Mouse (Mus musculus) embryonic facial prominence, embryonic 14.5 days (tissue): ENCODE results near the gene Mab21l3. TPM values are rescaled to one million over a fixed set of nuclear protein-coding genes. Genes with fewer than 3 reads are reported as not detected.

Experiments used
- ATAC-seq: fragments of 200-750 bp; cut with Nextera tagmentation; 2 replicates; pipeline ENCODE4 v1.8.0; 2017; ENCODE audit warnings: low read depth, moderate number of reproducible peaks, moderate TSS enrichment
- DNase-seq: peaks from one replicate; pipeline ENCODE4 v3.0.0-alpha.2; 2015; ENCODE audit warnings: low spot score
- H3K27ac ChIP-seq: fragments of 300-500 bp; sonication (generic); replicated peaks from 2 replicates; pipeline ENCODE4 v1.5.1; 2014; ENCODE audit warnings: low read depth, mild to moderate bottlenecking, low read length, moderate library complexity
- H3K27me3 ChIP-seq: fragments of 300-500 bp; sonication (generic); replicated peaks from 2 replicates; pipeline ENCODE4 v1.6.1; 2014; ENCODE audit warnings: low read length; ENCODE audit not compliant: control insufficient read depth, insufficient read depth
- H3K36me3 ChIP-seq: fragments of 300-500 bp; sonication (generic); 2 replicates; pipeline ENCODE4 v1.6.1; 2014; ENCODE audit warnings: low read length, mixed read lengths; ENCODE audit not compliant: control insufficient read depth, insufficient read depth
- H3K4me1 ChIP-seq: fragments of 300-500 bp; sonication (generic); 2 replicates; pipeline ENCODE4 v1.6.1; 2014; ENCODE audit warnings: antibody characterized with exemption, low read length; ENCODE audit not compliant: control insufficient read depth, insufficient read depth
- H3K4me2 ChIP-seq: fragments of 300-500 bp; sonication (generic); 2 replicates; pipeline ENCODE4 v1.6.1; 2014; ENCODE audit warnings: low read depth, mild to moderate bottlenecking, low read length, moderate library complexity, mixed read lengths
- H3K4me3 ChIP-seq: fragments of 300-500 bp; sonication (generic); 2 replicates; pipeline ENCODE4 v1.5.1; 2014; ENCODE audit warnings: low read depth, mild to moderate bottlenecking, low read length
- H3K9ac ChIP-seq: fragments of 300-500 bp; sonication (generic); 2 replicates; pipeline ENCODE4 v1.6.1; 2014; ENCODE audit warnings: low read depth, mild to moderate bottlenecking, low read length, moderate library complexity, mixed read lengths
- H3K9me3 ChIP-seq: fragments of 300-500 bp; sonication (generic); 2 replicates; pipeline ENCODE4 v1.6.1; 2016; ENCODE audit warnings: low read length; ENCODE audit not compliant: control insufficient read depth
- WGBS: fragments of 180-500 bp; shearing (Covaris S2); extraction: QIAGEN DNeasy Blood & Tissue Kit; methylation state at CpG from one replicate; pipeline ENCODE4 v1.1.7; 2014; 5-methylcytosine and 5-hydroxymethylcytosine counted together
- polyA plus RNA-seq: library from polyadenylated mRNA; unstranded; fragments of >200 nt; fragmentation: Nextera tagmentation; extraction: Ambion mirVana; gene quantifications from 2 replicates; pipeline ENCODE4 v1.2.1, GENCODE M21; 2014

The Mab21l3 gene
- polyA plus RNA-seq, 1 experiment from 2014 or later = 0.68 TPM

DNA sequence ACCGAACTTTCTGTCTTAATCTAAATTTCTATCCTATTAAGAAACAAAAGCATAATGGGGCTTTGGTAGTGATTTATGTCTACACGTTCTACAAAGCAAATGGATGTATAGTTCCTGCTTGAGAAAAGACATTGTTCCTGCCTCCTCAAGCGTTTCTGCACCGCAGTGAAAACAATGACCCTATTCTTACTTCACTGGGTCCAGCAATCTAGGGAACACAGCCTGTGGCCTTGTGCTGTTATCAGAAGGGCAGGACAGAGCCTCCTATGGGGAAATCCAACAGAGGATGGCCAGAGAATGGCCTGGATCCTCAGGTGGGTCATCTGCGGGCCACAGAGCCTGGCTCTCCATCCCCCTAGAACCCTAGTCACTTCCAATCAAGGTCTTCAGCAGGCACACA lies 29.4 kb upstream of the Mab21l3 start:
- no peak overlapping the region for H3K27ac ChIP-seq
- H3K36me3 ChIP-seq = peaks cover 23% of the 10 kb centered on the region; the same call in 1 of the 2 replicates
- no peaks in the 10 kb centered on the region for H3K9me3 ChIP-seq
- DNase-seq (no peak), ATAC-seq (peak; percentile 55; the same call in 1 of the 2 replicates)
- H3K9ac ChIP-seq = no peak overlapping the region
- no peak overlapping the region for H3K4me3 ChIP-seq
- no peak overlapping the region for H3K4me2 ChIP-seq
- WGBS = 44% methylated on average over 5 of the region's 5 CpGs
- no peaks in the 10 kb centered on the region for H3K27me3 ChIP-seq
- no peaks in the 10 kb centered on the region for H3K4me1 ChIP-seq

DNA sequence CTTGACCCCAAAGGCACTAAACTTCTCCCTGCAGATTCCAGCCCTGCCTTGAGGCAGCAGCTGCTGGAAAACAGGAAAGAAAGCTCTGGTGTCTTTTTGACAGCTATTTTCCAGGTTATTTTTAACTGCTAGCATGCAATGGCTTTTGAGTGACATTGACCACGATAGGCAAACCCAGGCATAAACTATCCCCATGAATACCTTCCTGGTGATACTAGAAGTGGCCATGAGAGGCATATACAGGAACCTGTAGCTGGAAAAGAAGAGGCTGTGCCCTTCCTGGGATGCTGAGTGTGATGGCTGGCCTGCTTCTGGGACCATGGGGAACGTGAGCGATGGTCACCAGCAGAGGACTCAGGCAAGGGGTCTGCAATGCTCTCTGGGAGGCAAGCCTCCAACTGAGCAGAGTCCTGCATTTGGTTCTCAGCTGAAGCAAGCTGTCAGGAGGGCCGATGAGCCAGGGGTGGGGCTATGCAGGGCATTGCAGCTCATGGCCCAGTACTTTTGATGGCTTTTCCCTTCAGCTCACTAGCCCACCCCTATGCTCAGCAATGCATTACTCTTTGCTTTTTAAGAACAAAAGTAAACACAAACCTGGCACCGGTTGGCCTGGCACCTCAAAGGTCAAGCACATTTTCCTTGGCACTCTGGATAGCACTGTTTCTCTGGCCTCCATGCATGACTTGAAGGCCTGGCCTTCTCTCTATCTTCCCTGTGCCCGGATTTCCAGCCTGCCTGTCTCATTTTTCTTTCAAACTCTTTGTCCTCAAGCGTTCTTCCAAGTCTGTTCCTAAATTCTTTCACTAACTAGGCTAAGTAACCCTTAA lies 27.9 kb upstream of the Mab21l3 start:
- H3K9ac ChIP-seq = no peak overlapping the region
- ATAC-seq = no peak
- no peak overlapping the region for H3K4me3 ChIP-seq
- H3K27ac ChIP-seq = no peak overlapping the region
- H3K36me3 ChIP-seq = peaks cover 19% of the 10 kb centered on the region; the same call in 1 of the 2 replicates
- whole genome bisulfite sequencing = 68% methylated on average over 7 of the region's 7 CpGs
- no peak overlapping the region for H3K4me2 ChIP-seq
- no peaks in the 10 kb centered on the region for H3K9me3 ChIP-seq
- no peak for DNase-seq
- H3K27me3 ChIP-seq = no peaks in the 10 kb centered on the region
- no peaks in the 10 kb centered on the region for H3K4me1 ChIP-seq

DNA sequence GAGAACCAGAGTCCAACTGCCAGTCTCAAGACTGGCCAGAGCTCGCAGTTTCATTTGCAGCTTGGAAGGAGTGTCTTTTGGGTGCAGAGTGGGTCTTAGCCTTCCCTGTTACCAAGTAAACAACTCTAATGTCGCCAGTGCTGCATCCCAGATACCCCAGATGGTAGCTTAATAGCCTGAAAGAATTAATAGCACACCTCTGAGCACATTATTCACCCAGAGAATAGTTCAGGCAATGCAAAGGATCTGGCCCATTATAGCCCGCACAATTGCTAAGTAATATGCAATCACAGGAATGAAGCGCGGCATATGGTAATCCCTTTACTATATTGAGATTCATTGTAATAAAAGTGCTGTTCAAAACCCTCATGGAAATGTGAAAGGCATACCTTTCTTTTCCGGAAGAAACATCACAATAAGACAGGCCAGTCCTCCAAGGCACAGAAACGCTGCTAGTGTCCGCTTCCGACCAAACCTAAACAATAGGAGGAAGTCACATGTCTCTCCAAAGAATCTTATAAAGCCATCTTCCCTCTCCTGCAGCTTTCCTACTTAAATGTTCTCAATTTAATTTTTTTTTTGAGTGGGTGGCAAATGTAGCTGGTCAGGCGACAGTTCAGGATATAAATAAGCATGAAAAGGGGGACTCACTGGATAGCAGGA lies 26.6 kb upstream of the Mab21l3 start:
- H3K4me3 ChIP-seq = no peak overlapping the region
- ATAC-seq = no peak
- H3K36me3 ChIP-seq = peaks cover 19% of the 10 kb centered on the region; the same call in 1 of the 2 replicates
- no peak overlapping the region for H3K27ac ChIP-seq
- no peak overlapping the region for H3K9ac ChIP-seq
- H3K4me1 ChIP-seq = no peaks in the 10 kb centered on the region
- H3K4me2 ChIP-seq = no peak overlapping the region
- no peaks in the 10 kb centered on the region for H3K9me3 ChIP-seq
- DNase-seq = no peak
- WGBS = 76% methylated on average over 10 of the region's 10 CpGs
- H3K27me3 ChIP-seq = no peaks in the 10 kb centered on the region

DNA sequence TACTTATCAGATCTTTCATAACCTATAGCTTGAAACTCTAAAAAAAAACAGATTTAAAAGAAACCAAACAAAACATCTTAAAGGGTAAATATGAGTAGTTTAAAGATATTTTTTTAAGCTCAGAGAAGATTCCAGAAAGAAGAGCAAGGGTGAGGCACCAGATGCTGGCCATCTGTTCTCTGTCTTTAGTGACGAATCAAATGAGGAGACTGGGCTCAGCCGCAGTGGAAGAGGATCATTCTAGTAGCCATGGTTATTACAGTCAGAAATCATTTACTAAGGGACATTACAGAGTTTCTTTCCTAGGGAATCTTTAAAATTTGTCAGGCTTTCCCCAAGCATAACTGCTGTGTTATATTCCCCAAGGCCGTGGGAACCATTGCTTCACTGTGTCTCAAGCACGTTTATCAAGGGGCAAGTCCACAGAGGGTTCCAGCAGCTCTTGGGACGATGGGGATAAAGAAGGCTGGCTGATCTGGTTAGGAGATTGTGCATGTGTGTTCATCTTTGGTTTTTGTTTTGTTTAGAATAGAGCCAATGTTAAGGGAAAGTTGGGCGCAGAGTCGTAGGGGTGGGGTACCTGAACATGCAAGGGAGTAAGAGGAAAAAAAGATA lies 24.4 kb upstream of the Mab21l3 start:
- no peak overlapping the region for H3K9ac ChIP-seq
- no peaks in the 10 kb centered on the region for H3K4me1 ChIP-seq
- no peak overlapping the region for H3K27ac ChIP-seq
- H3K27me3 ChIP-seq = no peaks in the 10 kb centered on the region
- 72% methylated on average over 7 of the region's 7 CpGs for WGBS
- no peak for DNase-seq
- no peak overlapping the region for H3K4me3 ChIP-seq
- ATAC-seq = no peak
- peaks cover 11% of the 10 kb centered on the region; the same call in 1 of the 2 replicates for H3K36me3 ChIP-seq
- H3K4me2 ChIP-seq = no peak overlapping the region
- H3K9me3 ChIP-seq = no peaks in the 10 kb centered on the region

DNA sequence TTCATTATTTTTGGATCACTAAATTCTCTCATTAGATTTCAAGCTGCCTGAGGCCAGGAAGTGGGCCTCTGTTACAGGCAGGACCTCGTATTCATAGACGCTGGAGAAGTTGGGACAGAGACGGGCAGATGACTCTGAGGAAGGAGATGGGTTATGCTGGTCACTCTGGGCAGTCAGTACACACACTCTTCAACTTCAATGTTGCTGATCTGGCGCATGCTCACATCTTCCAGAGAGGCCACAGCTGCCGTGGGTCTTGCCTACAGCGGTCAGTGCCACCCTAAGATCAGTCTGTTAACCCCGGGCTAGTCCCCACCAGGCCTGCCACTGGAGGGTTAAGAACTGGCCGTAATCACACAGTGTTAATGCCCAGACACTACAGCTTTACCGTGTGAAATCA lies 23.2 kb upstream of the Mab21l3 start:
- no peak overlapping the region for H3K4me3 ChIP-seq
- no peak overlapping the region for H3K9ac ChIP-seq
- 82% methylated on average over 9 of the region's 9 CpGs for WGBS
- no peak for ATAC-seq
- DNase-seq = no peak
- H3K9me3 ChIP-seq = no peaks in the 10 kb centered on the region
- no peaks in the 10 kb centered on the region for H3K27me3 ChIP-seq
- no peaks in the 10 kb centered on the region for H3K4me1 ChIP-seq
- no peak overlapping the region for H3K27ac ChIP-seq
- 0 out of 2 replicates have a peak, but pooled peaks cover 6% of the 10 kb centered on the region for H3K36me3 ChIP-seq
- no peak overlapping the region for H3K4me2 ChIP-seq

DNA sequence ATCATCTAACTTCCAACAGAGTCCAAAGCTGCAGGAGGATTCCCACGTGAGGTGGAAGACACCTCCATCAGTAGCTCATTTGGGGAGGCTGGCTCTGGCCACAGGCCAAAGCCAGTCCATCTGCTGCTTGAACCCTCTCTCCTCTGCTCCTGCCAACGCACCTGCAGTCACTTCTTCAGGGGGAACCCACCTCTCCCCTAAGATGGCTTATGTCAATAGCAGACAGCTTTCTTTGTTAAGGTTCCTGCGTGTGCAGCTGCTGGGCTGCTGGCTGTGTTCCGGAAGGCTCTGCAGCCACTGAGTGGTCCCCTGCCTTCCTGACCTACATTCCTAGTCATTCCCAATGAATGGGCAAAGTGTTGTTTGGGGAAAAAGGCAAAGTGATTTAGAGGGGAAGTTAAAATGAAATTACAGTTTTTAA lies 18.3 kb upstream of the Mab21l3 start:
- H3K9me3 ChIP-seq = no peaks in the 10 kb centered on the region
- no peak overlapping the region for H3K27ac ChIP-seq
- no peaks in the 10 kb centered on the region for H3K27me3 ChIP-seq
- no peak overlapping the region for H3K4me3 ChIP-seq
- WGBS = 67% methylated on average over 4 of the region's 4 CpGs
- no peak for DNase-seq
- ATAC-seq = peak; percentile 65; the same call in 1 of the 2 replicates
- H3K9ac ChIP-seq = no peak overlapping the region
- no peaks in the 10 kb centered on the region for H3K4me1 ChIP-seq
- H3K4me2 ChIP-seq = no peak overlapping the region
- peaks cover 7% of the 10 kb centered on the region; the same call in 1 of the 2 replicates for H3K36me3 ChIP-seq

DNA sequence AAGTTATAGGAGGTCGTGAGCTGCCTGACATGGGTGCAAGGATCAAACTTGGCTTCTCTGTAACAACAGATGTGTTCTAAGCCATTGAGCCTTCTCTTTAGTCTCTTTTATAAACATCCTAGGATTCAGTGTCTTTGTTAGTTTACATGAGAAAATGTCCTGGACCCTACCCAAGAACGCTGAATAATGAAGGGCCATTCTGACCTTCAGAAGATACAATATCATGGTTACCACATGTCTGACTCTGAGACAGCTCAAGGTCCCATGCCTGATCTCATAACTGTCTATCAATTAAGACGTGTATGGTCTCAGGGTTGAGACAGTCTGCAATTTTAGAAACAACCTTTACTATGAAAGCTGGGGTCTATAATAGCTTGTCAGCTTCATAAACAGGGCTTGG lies 13.1 kb upstream of the Mab21l3 start:
- no peaks in the 10 kb centered on the region for H3K27me3 ChIP-seq
- H3K9ac ChIP-seq = no peak overlapping the region
- no peak overlapping the region for H3K4me2 ChIP-seq
- peaks cover 29% of the 10 kb centered on the region for H3K36me3 ChIP-seq
- no peak for ATAC-seq
- 70% methylated on average over 3 of the region's 3 CpGs for WGBS
- no peak for DNase-seq
- no peaks in the 10 kb centered on the region for H3K9me3 ChIP-seq
- H3K4me3 ChIP-seq = no peak overlapping the region
- H3K27ac ChIP-seq = no peak overlapping the region
- H3K4me1 ChIP-seq = no peaks in the 10 kb centered on the region

DNA sequence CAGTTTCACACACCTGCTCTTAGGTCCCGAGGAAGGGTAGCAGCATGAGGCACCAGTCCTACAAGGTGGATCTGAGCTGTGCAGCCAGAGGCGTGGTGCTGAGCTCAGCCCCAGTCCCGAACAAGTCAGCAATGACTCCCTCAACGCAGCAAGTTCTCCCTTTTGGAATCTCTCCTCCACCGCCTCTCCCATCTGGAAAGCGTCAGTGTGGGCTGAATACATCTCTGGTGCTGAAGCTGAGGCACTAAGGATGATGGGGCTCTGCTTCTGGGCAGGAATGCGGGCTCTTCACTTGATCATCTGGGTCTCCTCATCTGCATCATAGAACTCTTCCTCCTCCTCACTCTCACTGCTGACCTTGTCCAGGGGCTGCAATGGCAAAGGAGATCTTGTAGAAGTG lies 11.4 kb upstream of the Mab21l3 start:
- no peak for DNase-seq
- Histone ChIP-seq H3K27ac (no peak overlapping the region), H3K4me2 (no peak overlapping the region), H3K9me3 (no peaks in the 10 kb centered on the region), H3K4me3 (no peak overlapping the region), H3K27me3 (no peaks in the 10 kb centered on the region), H3K4me1 (no peaks in the 10 kb centered on the region), H3K9ac (no peak overlapping the region), H3K36me3 (peaks cover 29% of the 10 kb centered on the region)
- 62% methylated on average over 7 of the region's 7 CpGs for WGBS
- ATAC-seq = no peak
